Mouse (Mus musculus) lung, postnatal 0 days (tissue): ENCODE measurements around the gene Gnaq. TPM values are rescaled to one million over a fixed set of nuclear protein-coding genes. Genes with fewer than 3 reads are reported as not detected.

Source experiments
- ATAC-seq: fragments of 200-750 bp; cut with Nextera tagmentation; 2 replicates; pipeline ENCODE4 v1.8.0; 2017; ENCODE audit warnings: moderate library complexity
- DNase-seq: peaks from one replicate; pipeline ENCODE4 v3.0.0-alpha.2; 2016; ENCODE audit warnings: low spot score
- H3K27ac ChIP-seq: fragments of 300-500 bp; sonication (generic); 2 replicates; pipeline ENCODE4 v1.5.1; 2014; ENCODE audit warnings: antibody characterized with exemption, mild to moderate bottlenecking, low read length, mixed read lengths
- H3K27me3 ChIP-seq: fragments of 300-500 bp; sonication (generic); replicated peaks from 2 replicates; pipeline ENCODE4 v1.6.1; 2014; ENCODE audit warnings: low read length, mixed read lengths; ENCODE audit not compliant: insufficient read depth
- H3K36me3 ChIP-seq: fragments of 300-500 bp; sonication (generic); 2 replicates; pipeline ENCODE4 v1.6.1; 2014; ENCODE audit warnings: low read length, mixed read lengths; ENCODE audit not compliant: insufficient read depth
- H3K4me1 ChIP-seq: fragments of 300-500 bp; sonication (generic); 2 replicates; pipeline ENCODE4 v1.6.1; 2014; ENCODE audit warnings: antibody characterized with exemption, low read depth, low read length, mixed read lengths; ENCODE audit not compliant: insufficient read depth
- H3K4me2 ChIP-seq: fragments of 300-500 bp; sonication (generic); replicated peaks from 2 replicates; pipeline ENCODE4 v1.6.1; 2014; ENCODE audit warnings: low read depth, mild to moderate bottlenecking, low read length, moderate library complexity, mixed read lengths
- H3K4me3 ChIP-seq: fragments of 300-500 bp; sonication (generic); 2 replicates; pipeline ENCODE4 v1.5.1; 2014; ENCODE audit warnings: low read depth, low read length
- H3K9ac ChIP-seq: fragments of 300-500 bp; sonication (generic); replicated peaks from 2 replicates; pipeline ENCODE4 v1.6.1; 2014; ENCODE audit warnings: low read depth, mild to moderate bottlenecking
- H3K9me3 ChIP-seq: fragments of 300-500 bp; sonication (generic); 2 replicates; pipeline ENCODE4 v1.6.1; 2016; ENCODE audit warnings: low read length, mixed read lengths
- CTCF ChIP-seq: IDR thresholded peaks from 2 replicates; pipeline ENCODE4 v1.5.1; 2016; ENCODE audit warnings: antibody characterized with exemption, mild to moderate bottlenecking
- EP300 ChIP-seq: IDR thresholded peaks from 2 replicates; pipeline ENCODE4 v1.6.1; 2016; ENCODE audit warnings: antibody characterized with exemption, mild to moderate bottlenecking, control low read depth
- WGBS: fragments of 180-500 bp; shearing (Covaris S2); extraction: QIAGEN DNeasy Blood & Tissue Kit; methylation state at CpG from one replicate; pipeline ENCODE4 v1.1.7; 2014; 5-methylcytosine and 5-hydroxymethylcytosine counted together
- polyA plus RNA-seq: library from polyadenylated mRNA; unstranded; fragments of >200 nt; fragmentation: Nextera tagmentation; extraction: Ambion mirVana; gene quantifications from 2 replicates; pipeline ENCODE4 v1.2.1, GENCODE M21; 2015

Gene Gnaq
- polyA plus RNA-seq, 1 experiment from 2014 or later = 27.6 TPM

DNA sequence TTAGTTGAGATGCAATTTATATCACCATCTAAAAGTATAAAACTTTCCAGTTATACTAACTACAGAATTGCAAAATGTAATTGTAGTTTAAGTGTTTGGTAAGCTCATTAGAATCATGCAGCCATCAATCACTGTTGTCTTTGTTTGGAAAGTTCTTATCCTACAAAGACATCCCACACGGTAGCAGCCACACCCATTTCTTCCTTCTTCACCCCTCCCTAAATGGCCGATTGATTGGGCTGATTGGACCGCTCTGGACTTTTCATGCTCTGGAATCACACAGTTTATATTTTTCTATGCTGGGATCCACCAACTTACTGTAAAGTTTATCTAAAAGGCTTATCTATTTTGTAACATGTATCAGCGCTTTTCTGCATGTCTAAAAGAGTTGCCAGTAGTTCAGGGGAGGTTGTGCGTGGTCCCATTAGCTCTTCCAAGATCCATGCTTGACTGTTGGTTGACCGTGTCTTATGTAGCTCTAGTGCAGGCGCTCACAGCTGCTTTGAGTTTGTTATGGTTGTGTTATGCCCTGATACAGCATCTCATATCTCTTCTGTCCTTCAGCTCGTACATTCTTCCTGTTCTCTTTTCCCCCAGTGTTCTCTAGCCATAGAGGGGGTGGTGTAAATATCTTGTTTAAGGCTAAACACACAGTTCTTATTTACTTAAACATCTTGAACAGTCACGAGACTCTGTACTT, 56.6 kb downstream of the Gnaq start:
- H3K4me1 ChIP-seq = peaks cover 4% of the 10 kb centered on the region; the same call in 1 of the 2 replicates
- no peak overlapping the region for H3K4me3 ChIP-seq
- H3K36me3 ChIP-seq = no peaks in the 10 kb centered on the region
- H3K27ac ChIP-seq = no peak overlapping the region
- no peaks in the 10 kb centered on the region for H3K9me3 ChIP-seq
- H3K9ac ChIP-seq = no peak overlapping the region
- peak; percentile 51 for TF ChIP-seq EP300
- no peak for TF ChIP-seq CTCF
- peak; percentile 35 for DNase-seq
- no peaks in the 10 kb centered on the region for H3K27me3 ChIP-seq
- 46% methylated on average over 9 of the region's 9 CpGs for WGBS
- ATAC-seq = peak; percentile 32; the same call in 1 of the 2 replicates
- H3K4me2 ChIP-seq = no peak overlapping the region

- DNase-seq = peak; percentile 49
- peak; percentile 67 for ATAC-seq
- H3K27ac ChIP-seq = no peak overlapping the region
- peak; percentile 72 for TF ChIP-seq CTCF
- no peak for TF ChIP-seq EP300
- no peaks in the 10 kb centered on the region for H3K9me3 ChIP-seq
- H3K27me3 ChIP-seq = no peaks in the 10 kb centered on the region
- H3K4me2 ChIP-seq = no peak overlapping the region
- no peak overlapping the region for H3K9ac ChIP-seq
- 78% methylated on average over 3 of the region's 3 CpGs for WGBS
- H3K4me1 ChIP-seq = 0 out of 2 replicates have a peak, but pooled peaks cover 3% of the 10 kb centered on the region
- no peaks in the 10 kb centered on the region for H3K36me3 ChIP-seq
- H3K4me3 ChIP-seq = no peak overlapping the region
Measured at GRCm38 (mm10) chr19:16198162-16198561, 65.5 kb downstream of the Gnaq start.

- ATAC-seq (peak; percentile 33; the same call in 1 of the 2 replicates), DNase-seq (peak; percentile 77)
- H3K27me3 ChIP-seq = no peaks in the 10 kb centered on the region
- H3K27ac ChIP-seq = no peak overlapping the region
- no peaks in the 10 kb centered on the region for H3K36me3 ChIP-seq
- no peak overlapping the region for H3K4me3 ChIP-seq
- H3K4me1 ChIP-seq = peaks cover 6% of the 10 kb centered on the region; the same call in 1 of the 2 replicates
- TF ChIP-seq EP300 (no peak), CTCF (no peak)
- no peaks in the 10 kb centered on the region for H3K9me3 ChIP-seq
- no peak overlapping the region for H3K4me2 ChIP-seq
- WGBS = 75% methylated on average over 2 of the region's 2 CpGs
- no peak overlapping the region for H3K9ac ChIP-seq
Measured at GRCm38 (mm10) chr19:16201356-16201755, 68.7 kb downstream of the Gnaq start.

DNA sequence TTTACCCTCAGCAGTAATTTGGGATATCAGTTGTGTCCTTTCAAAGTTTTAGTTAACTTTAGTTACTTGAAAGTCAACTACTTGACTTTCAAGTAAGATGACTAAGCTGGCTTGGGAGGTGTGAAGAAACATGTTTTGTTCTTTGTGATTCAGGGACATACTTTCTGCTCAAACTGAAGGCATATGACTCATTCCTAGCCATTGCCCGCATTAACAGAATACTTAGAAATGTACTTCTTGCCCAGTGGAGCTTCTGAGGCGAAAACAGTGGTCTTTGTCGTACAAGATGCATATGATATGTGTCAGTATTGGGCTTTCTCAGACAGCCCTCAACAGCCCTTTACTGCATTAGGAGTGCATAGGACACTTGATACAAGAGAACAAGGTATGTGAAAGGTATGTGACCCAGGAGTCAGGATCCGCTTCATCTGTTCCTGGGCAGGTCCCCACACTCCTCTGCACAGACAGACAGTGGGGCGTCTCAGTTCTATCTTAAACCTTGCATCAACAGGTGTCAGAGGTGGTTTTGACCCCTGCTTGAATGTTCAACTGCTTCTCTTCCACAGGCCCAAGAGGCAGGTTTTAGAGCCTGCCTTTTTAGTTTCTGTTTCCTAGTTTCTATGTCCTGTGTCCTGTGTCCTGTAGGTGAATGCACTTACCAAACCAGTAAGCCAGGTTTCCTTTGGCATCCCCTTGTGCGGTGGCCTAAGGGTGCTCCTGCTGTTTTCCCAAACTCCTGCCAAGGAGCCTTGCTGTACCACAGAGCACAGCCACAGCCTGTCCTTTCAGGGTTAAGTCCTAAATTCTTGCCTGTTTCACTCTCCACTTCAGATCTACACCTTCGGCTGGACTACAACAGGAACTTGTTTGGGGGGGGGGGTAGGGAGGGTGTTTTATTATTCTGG, 72.4 kb downstream of the Gnaq start:
- Histone ChIP-seq H3K4me1 (peaks cover 3% of the 10 kb centered on the region; the same call in 1 of the 2 replicates), H3K27me3 (no peaks in the 10 kb centered on the region), H3K9ac (no peak overlapping the region), H3K36me3 (no peaks in the 10 kb centered on the region), H3K9me3 (no peaks in the 10 kb centered on the region), H3K27ac (peak overlapping the region; percentile 88), H3K4me3 (no peak overlapping the region), H3K4me2 (peak overlapping the region; percentile 33)
- ATAC-seq = peak; percentile 95
- DNase-seq = peak; percentile 85
- 55% methylated on average over 7 of the region's 7 CpGs for WGBS
- TF ChIP-seq EP300 (peak; percentile 68; the same call in 1 of the 2 replicates), CTCF (no peak)

DNA sequence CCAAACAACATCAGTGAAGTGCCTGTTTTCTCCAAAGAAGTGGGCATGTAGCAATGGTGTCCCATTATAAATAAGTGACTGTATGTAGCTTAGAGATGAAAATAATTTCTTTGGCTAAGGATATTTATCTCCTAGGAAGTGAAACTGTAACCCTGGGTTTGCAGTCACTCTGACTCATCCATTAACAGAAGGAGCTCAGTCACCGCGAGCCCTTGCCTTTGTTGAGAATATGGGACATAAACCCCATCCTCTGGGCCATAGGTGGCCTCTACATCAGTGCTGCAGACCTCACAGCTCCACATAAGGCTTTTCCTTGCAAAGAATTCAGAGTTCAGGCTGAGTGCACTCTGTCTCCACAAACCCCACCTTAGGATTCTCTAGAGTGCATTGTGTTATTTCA, 77.0 kb downstream of the Gnaq start:
- no peak overlapping the region for H3K4me3 ChIP-seq
- H3K4me2 ChIP-seq = no peak overlapping the region
- H3K27ac ChIP-seq = no peak overlapping the region
- H3K27me3 ChIP-seq = no peaks in the 10 kb centered on the region
- H3K9ac ChIP-seq = no peak overlapping the region
- ATAC-seq (no peak), DNase-seq (no peak)
- no peaks in the 10 kb centered on the region for H3K36me3 ChIP-seq
- TF ChIP-seq CTCF = no peak
- TF ChIP-seq EP300 = no peak
- no peaks in the 10 kb centered on the region for H3K9me3 ChIP-seq
- WGBS = 82% methylated on average over 2 of the region's 2 CpGs
- H3K4me1 ChIP-seq = peaks cover 4% of the 10 kb centered on the region; the same call in 1 of the 2 replicates

GRCm38 (mm10) chr19:16214946-16215345, 82.3 kb downstream of the Gnaq start:
- no peak overlapping the region for H3K4me3 ChIP-seq
- H3K36me3 ChIP-seq = no peaks in the 10 kb centered on the region
- ATAC-seq = peak; percentile 46
- H3K4me1 ChIP-seq = peaks cover 9% of the 10 kb centered on the region; the same call in 1 of the 2 replicates
- H3K9me3 ChIP-seq = no peaks in the 10 kb centered on the region
- H3K27ac ChIP-seq = peak overlapping the region; percentile 43; the same call in 1 of the 2 replicates
- TF ChIP-seq EP300 = no peak
- no peak for TF ChIP-seq CTCF
- DNase-seq = peak; percentile 64
- H3K9ac ChIP-seq = no peak overlapping the region
- 23% methylated on average over 6 of the region's 6 CpGs for WGBS
- no peak overlapping the region for H3K4me2 ChIP-seq
- no peaks in the 10 kb centered on the region for H3K27me3 ChIP-seq
